Mouse (Mus musculus) forebrain, embryonic 12.5 days (tissue): ENCODE results near the gene Bola2. TPM values are rescaled to one million over a fixed set of nuclear protein-coding genes. Genes with fewer than 3 reads are reported as not detected.
"Not testable (repeated sequence)": the region's sequence is repeated elsewhere in the genome, so short reads cannot be mapped to it uniquely, and the experiment has no call there.

ENCODE experiments used
- ATAC-seq: fragments of 200-750 bp; cut with Nextera tagmentation; 2 replicates; pipeline ENCODE4 v1.8.0; 2017; ENCODE audit warnings: moderate TSS enrichment; ENCODE audit not compliant: low FRiP score
- H3K27ac ChIP-seq: fragments of 300-500 bp; sonication (generic); 2 replicates; pipeline ENCODE4 v1.5.1; 2016; ENCODE audit warnings: mild to moderate bottlenecking
- H3K27me3 ChIP-seq: fragments of 300-500 bp; sonication (generic); 2 replicates; pipeline ENCODE4 v1.6.1; 2016; ENCODE audit warnings: mild to moderate bottlenecking
- H3K36me3 ChIP-seq: fragments of 300-500 bp; sonication (generic); replicated peaks from 2 replicates; pipeline ENCODE4 v1.6.1; 2016; ENCODE audit warnings: mild to moderate bottlenecking
- H3K4me1 ChIP-seq: fragments of 300-500 bp; sonication (generic); 2 replicates; pipeline ENCODE4 v1.6.1; 2016
- H3K4me2 ChIP-seq: fragments of 300-500 bp; sonication (generic); 2 replicates; pipeline ENCODE4 v1.6.1; 2016; ENCODE audit warnings: mild to moderate bottlenecking, moderate library complexity
- H3K4me3 ChIP-seq: fragments of 300-500 bp; sonication (generic); replicated peaks from 2 replicates; pipeline ENCODE4 v1.5.1; 2016; ENCODE audit warnings: mild to moderate bottlenecking
- H3K9ac ChIP-seq: fragments of 300-500 bp; sonication (generic); 2 replicates; pipeline ENCODE4 v1.6.1; 2016; ENCODE audit warnings: mild to moderate bottlenecking
- H3K9me3 ChIP-seq: fragments of 300-500 bp; sonication (generic); 2 replicates; pipeline ENCODE4 v1.6.1; 2016
- WGBS: fragments of 180-500 bp; shearing (Covaris S2); methylation state at CpG from one replicate; pipeline ENCODE4 v1.1.7; 2016; 5-methylcytosine and 5-hydroxymethylcytosine counted together
- polyA plus RNA-seq: library from polyadenylated mRNA; unstranded; fragments of >200 nt; fragmentation: Nextera tagmentation; extraction: Ambion mirVana; gene quantifications from 2 replicates; pipeline ENCODE4 v1.2.1, GENCODE M21; 2016

Gene Bola2
- polyA plus RNA-seq, 1 experiment from 2014 or later = 157 TPM

- Histone ChIP-seq H3K27ac (no peak overlapping the region), H3K9ac (no peak overlapping the region), H3K4me1 (no peaks in the 10 kb centered on the region), H3K36me3 (no peaks in the 10 kb centered on the region), H3K4me2 (no peak overlapping the region), H3K27me3 (no peaks in the 10 kb centered on the region), H3K9me3 (peaks cover 6% of the 10 kb centered on the region; the same call in 1 of the 2 replicates), H3K4me3 (no peak overlapping the region)
- ATAC-seq = no peak
- 82% methylated on average over 3 of the region's 3 CpGs for WGBS
These were observed 29.9 kb downstream of the Bola2 start for GRCm38 (mm10) chr7:126725077-126725476.

- 80% methylated on average over 5 of the region's 5 CpGs for WGBS
- Histone ChIP-seq H3K36me3 (no peaks in the 10 kb centered on the region), H3K27ac (no peak overlapping the region), H3K9ac (no peak overlapping the region), H3K27me3 (no peaks in the 10 kb centered on the region), H3K4me3 (no peak overlapping the region), H3K4me2 (no peak overlapping the region), H3K9me3 (peaks cover 6% of the 10 kb centered on the region; the same call in 1 of the 2 replicates), H3K4me1 (no peaks in the 10 kb centered on the region)
- no peak for ATAC-seq
These were observed 30.5 kb downstream of the Bola2 start for GRCm38 (mm10) chr7:126725667-126726066.

GRCm38 (mm10) chr7:126730256-126730789, 35.1 kb downstream of the Bola2 start:
- not testable (repeated sequence) for H3K9ac ChIP-seq, H3K4me2 ChIP-seq, H3K27me3 ChIP-seq, H3K9me3 ChIP-seq, H3K4me3 ChIP-seq, H3K36me3 ChIP-seq, H3K4me1 ChIP-seq, ATAC-seq, H3K27ac ChIP-seq
- WGBS = 85% methylated on average over 4 of the region's 4 CpGs

- 88% methylated on average over 8 of the region's 8 CpGs for WGBS
These were observed 40.9 kb downstream of the Bola2 start for GRCm38 (mm10) chr7:126736122-126736521.

GRCm38 (mm10) chr7:126739551-126739950, 44.4 kb downstream of the Bola2 start:
- Histone ChIP-seq H3K36me3 (no peaks in the 10 kb centered on the region), H3K27ac (no peak overlapping the region), H3K4me2 (no peak overlapping the region), H3K4me1 (no peaks in the 10 kb centered on the region), H3K9me3 (no peaks in the 10 kb centered on the region), H3K27me3 (no peaks in the 10 kb centered on the region), H3K4me3 (no peak overlapping the region), H3K9ac (no peak overlapping the region)
- ATAC-seq = no peak
- WGBS = 90% methylated on average over 17 of the region's 17 CpGs

More at GRCm38 (mm10) chr7:126736122-126736521, 40.9 kb downstream of the Bola2 start:
- no peaks in the 10 kb centered on the region for H3K9me3 ChIP-seq
- no peaks in the 10 kb centered on the region for H3K4me1 ChIP-seq
- no peak overlapping the region for H3K4me3 ChIP-seq
- no peaks in the 10 kb centered on the region for H3K36me3 ChIP-seq
- no peaks in the 10 kb centered on the region for H3K27me3 ChIP-seq
- H3K4me2 ChIP-seq = no peak overlapping the region
- H3K27ac ChIP-seq = no peak overlapping the region
- H3K9ac ChIP-seq = no peak overlapping the region
- ATAC-seq = no peak

GRCm38 (mm10) chr7:126740132-126740735, 45.0 kb downstream of the Bola2 start:
- Histone ChIP-seq H3K9ac (no peak overlapping the region), H3K9me3 (no peaks in the 10 kb centered on the region), H3K4me3 (no peak overlapping the region), H3K4me1 (no peaks in the 10 kb centered on the region), H3K36me3 (no peaks in the 10 kb centered on the region), H3K27me3 (no peaks in the 10 kb centered on the region), H3K27ac (no peak overlapping the region), H3K4me2 (no peak overlapping the region)
- WGBS = 81% methylated on average over 13 of the region's 13 CpGs
- no peak for ATAC-seq

GRCm38 (mm10) chr7:126740977-126741376, 45.8 kb downstream of the Bola2 start:
- no peaks in the 10 kb centered on the region for H3K36me3 ChIP-seq

GRCm38 (mm10) chr7:126741452-126741851, 46.3 kb downstream of the Bola2 start:
- Histone ChIP-seq H3K4me1 (no peaks in the 10 kb centered on the region), H3K27ac (no peak overlapping the region), H3K27me3 (no peaks in the 10 kb centered on the region), H3K9ac (no peak overlapping the region), H3K4me3 (no peak overlapping the region), H3K4me2 (no peak overlapping the region), H3K9me3 (no peaks in the 10 kb centered on the region), H3K36me3 (no peaks in the 10 kb centered on the region)
- WGBS = 88% methylated on average over 5 of the region's 5 CpGs
- no peak for ATAC-seq

More at GRCm38 (mm10) chr7:126740977-126741376, 45.8 kb downstream of the Bola2 start:
- Histone ChIP-seq H3K4me3 (no peak overlapping the region), H3K9me3 (no peaks in the 10 kb centered on the region), H3K27me3 (no peaks in the 10 kb centered on the region), H3K9ac (no peak overlapping the region), H3K27ac (no peak overlapping the region), H3K4me2 (no peak overlapping the region), H3K4me1 (no peaks in the 10 kb centered on the region)
- WGBS = 92% methylated on average over 5 of the region's 5 CpGs
- no peak for ATAC-seq

- no peak overlapping the region for H3K4me2 ChIP-seq
- no peak overlapping the region for H3K9ac ChIP-seq
- H3K4me3 ChIP-seq = no peak overlapping the region
- H3K27me3 ChIP-seq = no peaks in the 10 kb centered on the region
- H3K9me3 ChIP-seq = no peaks in the 10 kb centered on the region
- no peaks in the 10 kb centered on the region for H3K36me3 ChIP-seq
- no peak overlapping the region for H3K27ac ChIP-seq
- 90% methylated on average over 13 of the region's 13 CpGs for WGBS
- H3K4me1 ChIP-seq = no peaks in the 10 kb centered on the region
- no peak for ATAC-seq
These were observed 46.8 kb downstream of the Bola2 start for GRCm38 (mm10) chr7:126741964-126742482.

- Histone ChIP-seq H3K4me2 (no peak overlapping the region), H3K9me3 (no peaks in the 10 kb centered on the region), H3K4me3 (no peak overlapping the region), H3K9ac (no peak overlapping the region), H3K4me1 (no peaks in the 10 kb centered on the region), H3K27ac (no peak overlapping the region), H3K36me3 (no peaks in the 10 kb centered on the region), H3K27me3 (no peaks in the 10 kb centered on the region)
- no peak for ATAC-seq
- WGBS = 92% methylated on average over 12 of the region's 12 CpGs
These were observed 50.9 kb downstream of the Bola2 start for GRCm38 (mm10) chr7:126746066-126746465.

GRCm38 (mm10) chr7:126746798-126747197, 51.6 kb downstream of the Bola2 start:
- no peaks in the 10 kb centered on the region for H3K9me3 ChIP-seq
- no peak overlapping the region for H3K9ac ChIP-seq
- no peak overlapping the region for H3K4me3 ChIP-seq
- no peaks in the 10 kb centered on the region for H3K27me3 ChIP-seq
- no peak for ATAC-seq
- 51% methylated on average over 6 of the region's 6 CpGs for WGBS
- no peaks in the 10 kb centered on the region for H3K36me3 ChIP-seq
- no peak overlapping the region for H3K27ac ChIP-seq
- no peak overlapping the region for H3K4me2 ChIP-seq
- H3K4me1 ChIP-seq = no peaks in the 10 kb centered on the region

GRCm38 (mm10) chr7:126748824-126749223, 53.6 kb downstream of the Bola2 start:
- Histone ChIP-seq H3K27me3 (no peaks in the 10 kb centered on the region), H3K9ac (no peak overlapping the region), H3K27ac (no peak overlapping the region), H3K9me3 (no peaks in the 10 kb centered on the region), H3K4me1 (no peaks in the 10 kb centered on the region), H3K36me3 (no peaks in the 10 kb centered on the region), H3K4me2 (no peak overlapping the region), H3K4me3 (no peak overlapping the region)
- WGBS = 83% methylated on average over 7 of the region's 7 CpGs
- ATAC-seq = no peak
